Mouse (Mus musculus): ENCODE measurements around the gene Cdc42ep1.
"Not testable (repeated sequence)": the region's sequence is repeated elsewhere in the genome, so short reads cannot be mapped to it uniquely, and the experiment has no call there.

GRCm38 (mm10) chr15:78878792-78879516 lies 36.5 kb downstream of the Cdc42ep1 start:
- TF ChIP-seq CTCF (IDR thresholded peaks at IDR 0.05; ENCODE audit: extremely low read depth, insufficient read depth, insufficient read length, insufficient replicate concordance); POLR2A (IDR thresholded peaks at IDR 0.05; ENCODE audit: low read depth, low read length): not testable (repeated sequence)
